Mouse (Mus musculus) ES-CJ7 (cell line): ENCODE results near the gene Man2c1.

Experiments
- DNase-seq: peaks from one replicate; pipeline ENCODE4 v3.0.0; 2011; ENCODE audit warnings: low read depth, low spot score

Man2c1 gene

DNA sequence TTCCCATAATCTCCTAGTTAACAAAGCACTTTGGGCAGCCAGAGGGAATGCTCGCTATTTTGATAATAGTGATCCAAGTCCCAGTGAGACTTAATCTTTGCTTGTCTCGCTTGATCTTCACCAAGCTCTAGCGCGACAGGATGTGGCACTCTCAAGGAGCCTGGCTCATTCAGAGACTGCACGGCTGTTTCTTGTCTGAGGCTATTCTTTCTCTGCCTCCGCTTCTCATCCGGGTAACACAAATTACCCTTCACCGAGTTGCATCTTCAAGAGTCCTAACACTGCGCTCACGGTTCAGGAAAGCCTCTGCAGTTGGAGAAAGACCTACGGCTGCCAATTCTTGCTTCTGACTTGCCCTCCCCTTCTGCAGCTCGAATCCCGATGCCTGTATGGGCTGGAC lies 27.0 kb downstream of the Man2c1 start:
- peak; percentile 17 for DNase-seq

DNA sequence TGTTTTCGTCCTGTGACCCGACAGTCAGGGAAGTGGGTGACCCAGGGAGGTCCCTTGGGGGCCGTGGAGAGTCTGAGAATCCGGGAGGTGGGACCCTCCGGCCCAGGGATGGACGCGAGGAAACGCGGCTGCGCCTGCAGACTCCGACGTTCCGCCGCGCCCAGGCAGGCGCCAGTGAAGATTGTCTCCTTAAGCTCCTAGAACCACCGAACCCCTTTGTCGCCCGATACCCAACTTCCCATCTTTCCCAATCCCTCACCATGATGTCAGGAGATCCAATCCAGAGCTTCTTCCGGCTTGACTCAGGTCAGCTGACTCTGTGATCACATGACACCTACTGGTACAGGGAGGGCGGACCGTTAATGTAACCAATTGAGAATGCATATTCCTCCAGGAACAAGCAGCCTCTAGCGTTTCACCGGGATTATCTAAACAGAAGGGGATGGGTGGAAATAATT lies 27.6 kb downstream of the Man2c1 start, which contains the start of gene Commd4:
Gene Commd4 (minus strand): TSS at position 319 of the 458 bp plus-strand sequence.
- DNase-seq = peak; percentile 99

DNA sequence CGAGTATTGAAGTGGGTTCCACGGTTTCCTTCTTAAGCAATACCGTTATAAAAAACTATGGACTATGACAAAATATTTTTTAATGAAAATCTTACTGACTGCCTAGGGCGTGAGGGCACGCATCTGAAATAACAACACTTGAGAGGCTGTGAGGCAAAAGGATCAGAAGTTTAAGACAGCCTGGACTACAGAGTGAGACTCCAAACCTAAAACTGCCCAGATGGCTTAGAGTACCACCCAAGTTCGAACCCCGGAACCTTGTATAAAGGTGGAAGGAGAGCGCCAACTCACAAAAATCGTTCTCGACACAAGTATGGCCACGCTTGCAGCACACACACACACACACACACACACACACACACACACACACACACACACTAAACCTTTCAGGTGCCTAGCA lies 28.0 kb downstream of the Man2c1 start:
- DNase-seq = no peak

DNA sequence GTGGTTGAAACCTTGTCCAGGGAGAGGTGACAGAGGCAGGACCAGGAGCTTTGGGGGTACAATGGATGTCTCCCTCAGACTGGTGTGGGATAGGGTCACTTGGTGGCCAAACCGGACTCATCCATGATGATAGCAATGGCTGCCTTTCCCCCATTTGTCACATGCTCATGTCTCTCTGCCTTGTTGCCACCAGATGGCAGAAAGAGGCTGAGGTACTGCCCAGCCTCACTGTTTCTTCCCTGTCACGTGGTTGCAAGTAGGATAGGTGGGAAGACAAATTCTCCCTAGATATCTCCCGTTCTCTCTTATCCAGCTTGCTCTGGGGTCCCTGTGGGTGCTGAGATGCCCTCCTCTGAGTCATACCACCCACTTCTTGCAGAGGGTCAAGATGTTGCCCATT lies 32.0 kb downstream of the Man2c1 start:
- peak; percentile 87 for DNase-seq

DNA sequence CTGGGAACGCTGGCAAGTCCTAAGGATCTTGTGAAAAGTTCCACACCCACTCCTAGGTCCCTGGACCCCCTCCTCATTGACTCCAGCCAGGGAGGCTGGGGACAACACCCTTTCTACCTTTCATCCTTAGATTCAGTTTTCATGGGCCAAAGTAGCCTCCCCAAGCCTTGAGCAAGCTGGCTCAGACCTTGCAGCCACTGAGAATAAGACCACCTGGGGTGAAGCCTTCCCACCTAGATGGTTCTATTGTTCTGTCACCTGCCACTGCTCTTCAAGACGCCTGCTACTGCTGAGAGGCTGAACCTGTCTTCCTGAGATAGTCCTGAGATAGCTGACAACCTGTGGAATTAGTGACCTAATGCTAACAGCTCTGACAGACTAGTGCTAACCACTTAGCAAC lies 32.6 kb downstream of the Man2c1 start:
- DNase-seq = peak; percentile 91

DNA sequence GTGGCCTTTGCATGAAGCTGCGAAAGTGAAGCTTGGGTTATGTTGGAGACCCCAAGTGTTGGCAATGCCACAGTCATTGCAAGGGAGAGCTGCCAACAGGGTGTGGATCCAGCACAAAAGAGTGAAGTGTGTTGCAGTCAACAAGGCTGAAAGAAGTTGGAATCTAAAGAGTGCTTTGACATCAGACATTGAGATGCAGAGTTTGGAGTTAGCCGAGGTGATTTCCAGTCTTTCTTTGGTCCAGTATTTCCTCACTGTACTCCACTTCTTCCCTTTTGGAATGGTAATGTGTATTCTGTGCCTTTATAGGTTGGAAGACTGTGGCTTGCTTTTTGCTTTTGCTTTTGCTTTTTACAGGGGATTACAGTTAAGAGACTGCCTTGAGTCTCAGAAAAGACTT lies 35.7 kb downstream of the Man2c1 start:
- DNase-seq = peak; percentile 48

DNA sequence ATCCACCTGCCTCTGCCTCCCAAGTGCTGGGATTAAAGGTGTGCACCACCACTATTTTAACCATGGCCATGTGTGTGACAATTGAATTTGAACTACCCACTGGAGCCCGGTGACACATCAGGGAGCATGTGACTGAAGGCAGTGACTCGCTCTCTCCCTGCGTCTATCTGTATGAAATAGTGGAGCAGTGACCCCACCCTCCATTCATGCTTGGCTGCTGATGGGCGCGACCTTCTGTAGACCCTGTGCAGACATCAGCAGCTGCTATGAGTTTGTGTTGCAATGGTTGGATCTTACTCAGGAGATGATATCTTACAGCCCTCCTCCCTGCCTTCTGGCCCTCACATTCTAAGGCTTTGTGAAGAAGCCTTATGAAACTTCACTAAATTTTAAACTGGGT lies 37.9 kb downstream of the Man2c1 start:
- no peak for DNase-seq
